Mouse (Mus musculus): ENCODE results near the gene Plekha1. TPM values are rescaled to one million over a fixed set of nuclear protein-coding genes. Genes with fewer than 3 reads are reported as not detected.

Gene Plekha1
- polyA plus RNA-seq, 1 experiment from 2014 or later = 65.4 TPM

DNA sequence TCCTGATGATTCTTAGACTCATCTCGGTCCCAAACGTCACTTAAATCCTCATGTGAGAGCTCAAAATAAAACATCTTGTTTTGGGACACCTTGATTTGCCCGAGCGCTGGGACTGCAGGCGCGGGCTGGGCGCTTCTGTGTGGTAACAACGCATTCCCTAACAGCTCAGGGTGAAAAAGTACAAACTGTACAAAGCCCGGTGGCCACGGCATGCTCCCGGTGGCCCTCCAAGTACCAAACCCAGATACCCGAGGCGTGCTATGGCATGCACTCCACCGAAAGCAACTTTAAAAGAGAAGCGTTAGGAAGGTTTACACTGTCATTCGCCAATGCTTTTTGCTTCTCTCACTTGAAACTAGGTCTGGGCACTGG, 69.9 kb downstream of the Plekha1 start:
- peak overlapping the region; percentile 51 for H3K4me3 ChIP-seq
- no peak overlapping the region for H3K27ac ChIP-seq
- H3K9ac ChIP-seq = 0 out of 2 replicates have a peak overlapping the region, but pooled peaks have one; percentile 63
- no peaks in the 10 kb centered on the region for H3K9me3 ChIP-seq
- H3K4me1 ChIP-seq (replicated peaks) = peaks cover 24% of the 10 kb centered on the region
- H3K4me2 ChIP-seq = peak overlapping the region; percentile 71
- H3K36me3 ChIP-seq = no peaks in the 10 kb centered on the region
- H3K27me3 ChIP-seq = peaks cover 82% of the 10 kb centered on the region
- ATAC-seq (ENCODE audit: low FRiP score) = no peak
- 13% methylated on average over 16 of the region's 16 CpGs for WGBS

DNA sequence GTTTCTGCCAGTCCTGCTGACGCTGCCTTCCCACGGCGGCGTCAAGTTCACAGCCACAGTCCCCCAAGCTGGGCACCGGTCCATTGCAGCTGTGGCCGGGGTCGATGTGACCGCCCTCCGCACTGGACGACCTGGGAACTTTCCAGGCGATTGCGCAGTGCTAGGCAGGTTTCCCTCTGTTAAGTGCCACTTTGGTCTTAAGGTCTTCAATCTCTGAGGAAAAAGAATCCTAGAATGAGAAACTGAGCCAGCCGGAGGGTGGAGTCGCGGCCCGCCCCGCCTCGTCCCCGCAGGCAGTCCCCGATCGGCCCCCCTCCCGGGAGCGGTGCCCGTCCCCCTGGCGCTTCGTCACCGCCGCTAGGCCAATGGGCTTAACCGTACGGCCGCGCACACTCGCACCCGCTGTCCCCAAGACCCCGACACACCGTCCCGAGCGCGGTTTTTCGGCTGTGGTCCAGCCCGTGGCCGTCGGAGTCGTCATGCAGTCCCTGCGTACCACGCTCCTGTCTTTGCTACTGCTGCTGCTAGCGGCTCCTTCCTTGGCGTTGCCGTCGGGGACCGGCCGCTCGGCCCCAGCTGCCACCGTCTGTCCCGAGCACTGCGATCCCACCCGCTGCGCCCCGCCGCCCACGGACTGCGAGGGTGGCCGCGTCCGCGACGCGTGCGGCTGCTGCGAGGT, 70.4 kb downstream of the Plekha1 start, which contains the start of gene Htra1:
Gene Htra1, plus strand, starts transcription at position 319 of the 679 bp plus-strand sequence.
- WGBS = under 1% methylated on average over 70 of the region's 70 CpGs
- H3K27me3 ChIP-seq = peaks cover 82% of the 10 kb centered on the region
- no peak within 1 kb of the TSS for H3K27ac ChIP-seq
- peak within 1 kb of the TSS; percentile 63 for H3K9ac ChIP-seq
- peak; percentile 73 for ATAC-seq (ENCODE audit: low FRiP score)
- H3K4me3 ChIP-seq = peak within 1 kb of the TSS; percentile 51
- no peaks in the 10 kb centered on the region for H3K36me3 ChIP-seq
- peak within 1 kb of the TSS; percentile 71 for H3K4me2 ChIP-seq
- H3K4me1 ChIP-seq (replicated peaks) = peaks cover 24% of the 10 kb centered on the region
- no peaks in the 10 kb centered on the region for H3K9me3 ChIP-seq

DNA sequence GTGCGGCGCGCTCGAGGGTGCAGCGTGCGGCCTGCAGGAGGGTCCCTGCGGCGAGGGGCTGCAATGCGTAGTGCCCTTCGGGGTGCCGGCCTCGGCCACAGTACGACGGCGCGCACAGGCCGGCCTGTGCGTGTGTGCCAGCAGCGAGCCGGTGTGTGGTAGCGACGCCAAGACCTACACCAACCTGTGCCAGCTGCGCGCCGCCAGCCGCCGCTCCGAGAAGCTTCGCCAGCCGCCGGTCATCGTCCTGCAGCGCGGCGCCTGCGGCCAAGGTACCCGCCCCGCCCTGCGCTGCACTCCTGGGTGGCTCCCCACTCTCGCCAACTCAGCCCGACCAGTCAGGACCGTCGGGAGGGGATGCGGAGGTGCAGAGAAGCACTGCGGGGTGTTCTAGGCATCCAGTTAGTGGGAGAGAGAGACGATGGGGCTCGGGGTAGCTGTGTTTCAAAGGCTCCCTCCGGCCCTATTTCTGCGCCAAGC, 71.0 kb downstream of the Plekha1 start:
- H3K27me3 ChIP-seq = peaks cover 82% of the 10 kb centered on the region
- H3K4me1 ChIP-seq (replicated peaks) = peaks cover 24% of the 10 kb centered on the region
- H3K4me3 ChIP-seq = peak overlapping the region; percentile 51
- ATAC-seq (ENCODE audit: low FRiP score) = 0 out of 2 replicates have a peak, but pooled peaks have one; percentile 21
- no peak overlapping the region for H3K27ac ChIP-seq
- 1% methylated on average over 48 of the region's 49 CpGs for WGBS
- H3K9ac ChIP-seq = peak overlapping the region; percentile 63
- no peaks in the 10 kb centered on the region for H3K36me3 ChIP-seq
- H3K4me2 ChIP-seq = peak overlapping the region; percentile 71
- no peaks in the 10 kb centered on the region for H3K9me3 ChIP-seq

DNA sequence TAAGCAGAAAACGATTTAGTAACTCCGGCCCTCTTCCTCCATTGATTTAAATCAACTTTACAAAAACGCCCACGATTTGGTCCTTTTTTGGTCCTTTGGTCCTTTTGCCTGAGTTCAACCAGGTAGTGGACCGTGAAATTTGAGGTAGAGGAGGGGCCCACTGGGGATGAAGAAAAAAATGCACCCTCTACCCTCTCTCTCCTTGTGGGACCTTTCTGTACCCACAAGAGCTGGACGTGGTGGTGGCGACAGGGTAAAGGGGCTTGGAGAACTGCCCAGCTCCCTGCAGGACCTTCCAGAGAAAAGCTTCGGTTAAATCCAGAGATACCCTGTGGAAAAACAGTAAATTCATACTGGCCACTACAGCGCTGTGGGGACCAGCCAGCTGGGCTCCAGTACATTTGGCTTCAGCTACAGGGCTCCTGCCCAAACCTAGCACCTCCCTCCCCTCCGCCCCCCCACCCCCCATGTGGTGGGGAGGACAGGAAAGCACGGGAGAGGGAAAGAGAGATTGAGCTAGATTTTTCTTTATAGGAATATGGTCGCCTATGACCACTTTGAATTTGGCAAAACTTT, 71.8 kb downstream of the Plekha1 start:
- ATAC-seq (ENCODE audit: low FRiP score) = no peak
- Histone ChIP-seq H3K27ac (no peak overlapping the region), H3K4me3 (peak overlapping the region; percentile 51; the same call in 1 of the 2 replicates), H3K36me3 (no peaks in the 10 kb centered on the region), H3K9ac (no peak overlapping the region), H3K4me1 (replicated peaks) (peaks cover 24% of the 10 kb centered on the region), H3K27me3 (peaks cover 79% of the 10 kb centered on the region), H3K4me2 (no peak overlapping the region), H3K9me3 (no peaks in the 10 kb centered on the region)
- WGBS = 30% methylated on average over 12 of the region's 12 CpGs

DNA sequence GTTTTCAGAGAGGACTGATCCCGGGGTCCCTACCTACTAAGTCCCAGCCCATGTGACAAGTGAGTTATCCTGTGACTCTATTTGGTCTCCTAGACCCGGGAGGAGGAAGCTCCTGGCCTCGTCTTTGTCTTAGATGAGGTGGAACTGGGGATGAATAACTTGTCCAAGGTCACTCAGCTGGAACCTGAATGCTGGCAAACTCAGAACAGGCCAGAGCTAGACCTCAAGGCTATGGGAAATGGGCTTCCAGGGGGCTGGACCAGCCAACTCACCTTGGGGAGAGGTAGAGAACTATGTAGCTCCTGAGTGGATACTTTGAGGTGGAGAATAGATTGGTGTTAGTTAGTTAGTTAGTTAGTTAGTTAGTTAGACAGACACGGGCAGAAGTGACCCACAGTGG, 72.4 kb downstream of the Plekha1 start:
- H3K27me3 ChIP-seq = peaks cover 74% of the 10 kb centered on the region
- WGBS = 66% methylated on average over 4 of the region's 4 CpGs
- no peaks in the 10 kb centered on the region for H3K36me3 ChIP-seq
- H3K9ac ChIP-seq = no peak overlapping the region
- no peak overlapping the region for H3K27ac ChIP-seq
- no peak overlapping the region for H3K4me2 ChIP-seq
- H3K4me3 ChIP-seq = no peak overlapping the region
- no peaks in the 10 kb centered on the region for H3K9me3 ChIP-seq
- ATAC-seq (ENCODE audit: low FRiP score) = no peak
- peaks cover 24% of the 10 kb centered on the region for H3K4me1 ChIP-seq (replicated peaks)

DNA sequence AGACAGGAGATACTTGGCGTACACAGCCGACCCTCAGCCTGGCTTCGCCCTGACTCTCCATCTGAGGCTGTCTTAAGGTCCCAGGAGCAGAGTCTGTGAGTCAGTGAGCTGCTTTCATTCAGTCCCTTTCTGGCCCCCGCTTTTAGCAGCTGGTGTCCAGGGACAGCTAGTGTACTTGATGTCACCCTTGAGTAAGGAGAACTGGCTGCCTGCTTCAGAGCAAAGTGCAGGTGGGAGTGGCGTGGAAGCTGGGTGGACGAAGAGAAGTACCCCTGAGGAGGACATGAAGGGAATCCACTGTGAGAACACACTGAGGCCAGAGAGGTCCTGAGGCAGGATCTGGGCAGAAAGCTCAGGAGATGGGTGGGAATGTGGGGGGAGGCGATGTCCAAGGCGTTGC, 73.3 kb downstream of the Plekha1 start:
- H3K27ac ChIP-seq = no peak overlapping the region
- no peak for ATAC-seq (ENCODE audit: low FRiP score)
- WGBS = 91% methylated on average over 8 of the region's 8 CpGs
- no peak overlapping the region for H3K4me2 ChIP-seq
- H3K9me3 ChIP-seq = no peaks in the 10 kb centered on the region
- no peak overlapping the region for H3K4me3 ChIP-seq
- peaks cover 65% of the 10 kb centered on the region for H3K27me3 ChIP-seq
- no peak overlapping the region for H3K9ac ChIP-seq
- H3K4me1 ChIP-seq (replicated peaks) = peaks cover 24% of the 10 kb centered on the region
- H3K36me3 ChIP-seq = no peaks in the 10 kb centered on the region

DNA sequence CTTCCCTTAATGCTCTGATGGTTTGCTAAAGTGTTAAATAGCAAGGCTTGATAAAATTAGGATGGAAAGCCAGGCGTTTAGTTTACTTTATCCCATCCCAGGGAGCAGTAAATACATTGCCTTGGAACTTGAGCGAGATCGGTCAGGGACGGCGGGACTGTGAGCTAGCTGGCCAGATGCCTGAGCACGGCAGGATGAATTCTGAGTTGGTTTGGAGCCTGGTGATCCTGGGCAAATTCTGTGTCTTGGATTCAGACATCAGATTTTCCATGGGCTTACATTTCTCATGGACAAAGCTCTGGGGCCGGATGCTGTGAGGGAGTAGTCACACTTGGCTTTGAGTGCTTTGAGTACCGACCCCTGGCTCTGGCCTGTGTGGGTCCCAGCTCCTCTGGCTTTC, 75.2 kb downstream of the Plekha1 start:
- Histone ChIP-seq H3K4me2 (no peak overlapping the region), H3K4me1 (replicated peaks) (peaks cover 16% of the 10 kb centered on the region), H3K27ac (no peak overlapping the region), H3K27me3 (peaks cover 47% of the 10 kb centered on the region), H3K36me3 (no peaks in the 10 kb centered on the region), H3K4me3 (no peak overlapping the region), H3K9me3 (no peaks in the 10 kb centered on the region), H3K9ac (no peak overlapping the region)
- ATAC-seq (ENCODE audit: low FRiP score) = no peak
- WGBS = 76% methylated on average over 8 of the region's 8 CpGs

DNA sequence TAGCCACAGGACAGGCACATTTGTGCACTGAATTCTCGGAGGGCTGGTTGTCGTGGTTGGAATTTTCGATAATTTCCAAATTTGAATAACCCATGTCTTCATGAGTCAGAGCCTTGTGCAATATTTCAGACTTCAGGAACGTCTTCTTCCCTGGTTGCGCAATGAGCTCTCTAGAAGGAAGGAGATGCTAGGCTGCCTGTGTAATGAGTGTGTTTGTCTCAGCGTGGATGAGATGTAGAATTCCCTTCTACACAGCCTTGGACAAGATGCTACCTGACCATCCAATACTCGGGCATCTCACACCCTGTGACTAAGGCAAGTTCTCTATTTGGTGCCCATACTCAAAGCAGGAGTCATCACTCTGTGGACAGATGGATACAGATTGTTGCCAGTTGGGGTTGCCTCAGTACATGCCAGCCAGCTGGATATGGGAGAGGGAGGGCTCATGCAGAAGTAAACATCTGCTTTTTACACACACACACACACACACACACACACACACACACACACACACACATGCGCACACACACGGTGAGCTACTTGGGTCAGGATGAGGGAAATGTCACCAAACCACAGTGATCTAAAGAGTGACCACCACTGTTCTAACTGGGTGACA, 77.8 kb downstream of the Plekha1 start:
- Histone ChIP-seq H3K4me3 (no peak overlapping the region), H3K27ac (no peak overlapping the region), H3K4me2 (no peak overlapping the region), H3K9me3 (no peaks in the 10 kb centered on the region), H3K4me1 (replicated peaks) (no peaks in the 10 kb centered on the region), H3K27me3 (peaks cover 20% of the 10 kb centered on the region), H3K9ac (no peak overlapping the region), H3K36me3 (no peaks in the 10 kb centered on the region)
- 95% methylated on average over 9 of the region's 9 CpGs for WGBS
- ATAC-seq (ENCODE audit: low FRiP score) = no peak

DNA sequence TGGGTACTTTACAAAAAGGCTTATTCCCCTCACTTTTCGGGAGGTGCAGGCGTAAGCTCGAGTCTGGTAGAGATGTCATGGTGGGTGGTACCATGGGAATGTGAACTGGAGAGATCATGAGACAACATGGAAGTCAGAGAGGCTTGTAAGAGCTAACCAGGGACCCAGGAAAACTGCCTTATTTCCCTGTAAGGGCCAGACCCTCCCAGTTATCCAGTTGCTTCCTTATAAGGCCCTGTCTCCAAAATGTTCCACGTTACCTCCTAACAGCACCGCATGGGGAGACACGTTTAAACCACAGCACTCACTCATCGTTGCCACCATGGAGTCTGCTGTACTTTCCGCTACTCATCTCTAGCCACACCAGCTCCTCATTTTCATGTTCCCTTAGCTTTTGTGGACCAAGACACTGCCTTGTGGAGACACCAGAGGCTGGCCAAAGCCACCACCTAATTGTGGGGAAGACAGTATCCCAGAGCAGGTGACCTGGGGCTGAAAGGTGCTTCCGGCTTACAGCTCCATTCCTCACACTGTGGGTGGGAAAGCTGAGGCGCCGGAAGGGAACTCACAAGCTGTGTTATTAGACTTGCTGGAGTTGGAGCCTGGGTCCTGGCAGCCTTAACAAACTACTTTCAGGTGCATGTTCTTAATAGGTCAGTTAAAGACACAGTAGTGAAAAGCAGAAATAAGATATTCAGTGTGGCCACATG, 79.4 kb downstream of the Plekha1 start:
- Histone ChIP-seq H3K27me3 (peaks cover 5% of the 10 kb centered on the region; the same call in 1 of the 2 replicates), H3K4me1 (replicated peaks) (no peaks in the 10 kb centered on the region; the same call in 1 of the 2 replicates), H3K4me3 (no peak overlapping the region), H3K9me3 (no peaks in the 10 kb centered on the region), H3K9ac (no peak overlapping the region), H3K4me2 (no peak overlapping the region), H3K27ac (no peak overlapping the region), H3K36me3 (no peaks in the 10 kb centered on the region)
- WGBS = 88% methylated on average over 11 of the region's 11 CpGs
- ATAC-seq (ENCODE audit: low FRiP score) = no peak

DNA sequence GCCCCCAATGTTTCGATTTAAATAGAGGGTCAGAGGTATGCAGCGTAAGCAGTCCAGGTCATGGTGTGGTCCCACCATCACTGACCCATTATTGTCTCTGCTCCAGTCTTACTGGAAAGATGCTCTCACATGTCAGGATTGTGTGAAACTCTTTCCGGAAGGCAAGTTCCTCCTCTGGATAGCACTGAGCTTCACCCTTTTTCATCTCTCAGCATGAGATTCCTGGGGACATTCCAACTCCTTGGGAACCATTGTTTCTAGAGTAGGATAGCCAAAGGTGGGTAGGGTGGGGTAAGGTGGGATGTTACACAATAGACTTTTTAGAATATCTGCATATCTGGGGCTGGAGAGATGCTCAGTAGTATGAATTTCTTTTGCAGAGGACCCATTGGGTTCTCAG, 80.2 kb downstream of the Plekha1 start:
- Histone ChIP-seq H3K4me1 (replicated peaks) (no peaks in the 10 kb centered on the region; the same call in 1 of the 2 replicates), H3K9ac (no peak overlapping the region)
- WGBS = 88% methylated on average over 3 of the region's 3 CpGs

DNA sequence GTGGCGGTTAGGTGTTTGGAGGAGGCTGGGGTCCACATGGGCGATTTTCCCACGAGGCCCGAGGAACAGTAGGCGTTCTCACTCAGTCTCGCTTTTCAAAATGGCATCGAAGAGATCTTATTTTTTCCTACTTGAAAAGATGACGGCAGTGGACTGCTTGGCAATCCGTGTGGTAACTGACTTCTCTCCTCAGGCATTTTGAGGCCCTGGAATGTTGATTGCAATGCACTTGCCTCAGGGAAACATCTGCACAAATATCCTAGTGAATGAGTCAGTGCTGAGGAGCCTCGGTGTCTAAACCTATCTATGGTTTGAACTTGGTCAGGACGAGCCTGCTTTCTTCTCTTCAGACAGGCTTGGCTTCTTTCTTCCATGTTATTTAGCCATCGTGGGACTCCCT, 80.7 kb downstream of the Plekha1 start:
- Histone ChIP-seq H3K9me3 (no peaks in the 10 kb centered on the region), H3K4me1 (replicated peaks) (no peaks in the 10 kb centered on the region; the same call in 1 of the 2 replicates), H3K4me2 (no peak overlapping the region), H3K9ac (no peak overlapping the region), H3K4me3 (no peak overlapping the region), H3K27ac (no peak overlapping the region), H3K36me3 (no peaks in the 10 kb centered on the region), H3K27me3 (no peaks in the 10 kb centered on the region)
- no peak for ATAC-seq (ENCODE audit: low FRiP score)
- 92% methylated on average over 12 of the region's 12 CpGs for WGBS

More for the DNA sequence above, 80.2 kb downstream of the Plekha1 start:
- Histone ChIP-seq H3K9me3 (no peaks in the 10 kb centered on the region), H3K4me2 (no peak overlapping the region), H3K4me3 (no peak overlapping the region), H3K36me3 (no peaks in the 10 kb centered on the region), H3K27ac (no peak overlapping the region), H3K27me3 (no peaks in the 10 kb centered on the region)
- no peak for ATAC-seq (ENCODE audit: low FRiP score)

All from hindbrain, embryonic 13.5 days (tissue).